Mouse (Mus musculus): ENCODE results near the gene C8a. TPM values are rescaled to one million over a fixed set of nuclear protein-coding genes. Genes with fewer than 3 reads are reported as not detected.

C8a gene
- polyA plus RNA-seq, 1 experiment from 2014 or later = not detected

- WGBS = 89% methylated on average over 3 of the region's 3 CpGs
Measured at GRCm38 (mm10) chr4:104781441-104781840, 94.8 kb downstream of the C8a start.

GRCm38 (mm10) chr4:104779460-104779859 lies 96.7 kb downstream of the C8a start:
- WGBS = 86% methylated on average over 5 of the region's 5 CpGs
- DNase-seq (ENCODE audit: low spot score) (no peak), ATAC-seq (replicated peaks; ENCODE audit: insufficient number of reproducible peaks, low FRiP score, low TSS enrichment, low read depth) (no peak)
- Histone ChIP-seq H3K4me1 (ENCODE audit: control insufficient read depth, insufficient read depth, low read length) (no peaks in the 10 kb centered on the region), H3K27ac (replicated peaks; ENCODE audit: low read depth, low read length) (no peak overlapping the region), H3K27me3 (ENCODE audit: control insufficient read depth, insufficient read depth, low read length) (no peaks in the 10 kb centered on the region), H3K4me3 (ENCODE audit: low read depth, low read length) (no peak overlapping the region), H3K9ac (replicated peaks; ENCODE audit: low read length) (no peak overlapping the region), H3K36me3 (replicated peaks; ENCODE audit: control insufficient read depth, insufficient read depth, low read depth, low read length) (no peaks in the 10 kb centered on the region), H3K4me2 (ENCODE audit: low read depth, low read length) (no peak overlapping the region), H3K9me3 (replicated peaks; ENCODE audit: control insufficient read depth, low read length) (no peaks in the 10 kb centered on the region)

More at GRCm38 (mm10) chr4:104781441-104781840, 94.8 kb downstream of the C8a start:
- Histone ChIP-seq H3K9ac (replicated peaks; ENCODE audit: low read length) (no peak overlapping the region), H3K4me3 (ENCODE audit: low read depth, low read length) (no peak overlapping the region), H3K9me3 (replicated peaks; ENCODE audit: control insufficient read depth, low read length) (no peaks in the 10 kb centered on the region), H3K36me3 (replicated peaks; ENCODE audit: control insufficient read depth, insufficient read depth, low read depth, low read length) (no peaks in the 10 kb centered on the region), H3K27ac (replicated peaks; ENCODE audit: low read depth, low read length) (no peak overlapping the region), H3K27me3 (ENCODE audit: control insufficient read depth, insufficient read depth, low read length) (no peaks in the 10 kb centered on the region), H3K4me1 (ENCODE audit: control insufficient read depth, insufficient read depth, low read length) (no peaks in the 10 kb centered on the region), H3K4me2 (ENCODE audit: low read depth, low read length) (no peak overlapping the region)
- DNase-seq (ENCODE audit: low spot score) (no peak), ATAC-seq (replicated peaks; ENCODE audit: insufficient number of reproducible peaks, low FRiP score, low TSS enrichment, low read depth) (no peak)

DNA sequence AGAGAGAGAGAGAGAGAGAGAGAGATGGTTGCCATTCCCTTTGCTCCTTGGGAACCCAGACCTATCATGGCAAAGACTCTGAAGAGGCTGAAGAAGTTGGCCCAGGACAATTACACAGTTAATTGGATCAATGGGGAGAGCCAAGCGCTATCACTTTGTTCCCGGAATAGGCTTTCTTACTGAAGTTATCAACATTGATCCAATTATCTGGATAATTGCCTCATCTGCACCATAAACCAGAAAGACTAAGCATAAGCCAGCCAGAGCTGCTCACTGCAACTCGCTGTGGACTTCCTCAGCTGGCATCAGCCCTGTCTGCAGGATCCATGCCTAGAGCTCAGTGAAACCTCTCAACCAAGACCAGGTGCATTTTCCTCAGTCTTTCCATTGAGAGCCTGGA lies 100.6 kb downstream of the C8a start:
- no peak for DNase-seq (ENCODE audit: low spot score)
- no peaks in the 10 kb centered on the region for H3K9me3 ChIP-seq (replicated peaks; ENCODE audit: control insufficient read depth, low read length)
- no peak overlapping the region for H3K4me3 ChIP-seq (ENCODE audit: low read depth, low read length)
- H3K27me3 ChIP-seq (ENCODE audit: control insufficient read depth, insufficient read depth, low read length) = no peaks in the 10 kb centered on the region
- no peak overlapping the region for H3K27ac ChIP-seq (replicated peaks; ENCODE audit: low read depth, low read length)
- H3K4me1 ChIP-seq (ENCODE audit: control insufficient read depth, insufficient read depth, low read length) = no peaks in the 10 kb centered on the region
- H3K9ac ChIP-seq (replicated peaks; ENCODE audit: low read length) = no peak overlapping the region
- 49% methylated on average over 3 of the region's 3 CpGs for WGBS
- no peak for ATAC-seq (replicated peaks; ENCODE audit: insufficient number of reproducible peaks, low FRiP score, low TSS enrichment, low read depth)
- no peaks in the 10 kb centered on the region for H3K36me3 ChIP-seq (replicated peaks; ENCODE audit: control insufficient read depth, insufficient read depth, low read depth, low read length)
- no peak overlapping the region for H3K4me2 ChIP-seq (ENCODE audit: low read depth, low read length)

DNA sequence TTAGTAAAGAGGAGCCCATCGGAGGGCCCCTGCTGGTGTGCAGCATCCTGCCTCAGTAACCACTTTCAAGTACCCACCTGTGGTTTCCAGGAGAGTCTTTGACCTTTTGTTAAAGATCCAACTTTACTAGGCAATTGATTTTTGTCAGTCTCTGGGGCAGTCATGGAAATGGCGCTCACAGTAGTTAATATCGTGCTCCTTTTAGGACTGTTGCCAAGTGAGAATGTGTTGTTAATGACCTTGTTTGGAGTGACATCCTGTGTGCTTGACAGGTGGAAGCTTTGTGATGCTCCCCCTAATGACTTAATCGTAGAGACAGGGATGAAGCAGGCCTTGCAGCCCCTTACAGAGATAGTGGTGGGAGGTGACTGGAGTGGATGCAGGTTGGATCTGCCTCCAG lies 105.9 kb downstream of the C8a start:
- Histone ChIP-seq H3K4me3 (ENCODE audit: low read depth, low read length) (no peak overlapping the region), H3K4me2 (ENCODE audit: low read depth, low read length) (no peak overlapping the region), H3K9ac (replicated peaks; ENCODE audit: low read length) (no peak overlapping the region), H3K27ac (replicated peaks; ENCODE audit: low read depth, low read length) (no peak overlapping the region), H3K36me3 (replicated peaks; ENCODE audit: control insufficient read depth, insufficient read depth, low read depth, low read length) (no peaks in the 10 kb centered on the region), H3K4me1 (ENCODE audit: control insufficient read depth, insufficient read depth, low read length) (no peaks in the 10 kb centered on the region), H3K27me3 (ENCODE audit: control insufficient read depth, insufficient read depth, low read length) (no peaks in the 10 kb centered on the region), H3K9me3 (replicated peaks; ENCODE audit: control insufficient read depth, low read length) (no peaks in the 10 kb centered on the region)
- ATAC-seq (replicated peaks; ENCODE audit: insufficient number of reproducible peaks, low FRiP score, low TSS enrichment, low read depth) (no peak), DNase-seq (ENCODE audit: low spot score) (no peak)
- 81% methylated on average over 4 of the region's 4 CpGs for WGBS

DNA sequence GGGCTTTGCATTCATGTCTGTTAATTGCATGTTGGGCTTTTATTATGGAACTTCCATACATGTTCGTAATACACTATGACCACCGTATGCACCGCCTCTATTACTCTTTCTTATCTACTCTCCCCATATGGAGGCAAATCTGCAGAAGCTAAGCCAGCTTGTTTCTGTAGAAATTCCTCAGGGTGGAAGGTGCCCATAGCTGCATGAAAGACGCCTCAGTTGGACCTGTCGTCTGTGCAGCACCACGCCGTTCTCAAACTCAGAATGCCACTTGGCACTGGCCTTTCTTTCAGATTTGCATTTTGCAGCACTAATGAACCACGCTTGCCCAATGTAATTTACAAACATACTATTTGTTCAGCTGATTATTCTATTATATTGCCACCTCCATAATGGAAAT lies 106.6 kb downstream of the C8a start:
- no peaks in the 10 kb centered on the region for H3K27me3 ChIP-seq (ENCODE audit: control insufficient read depth, insufficient read depth, low read length)
- H3K4me1 ChIP-seq (ENCODE audit: control insufficient read depth, insufficient read depth, low read length) = no peaks in the 10 kb centered on the region
- H3K4me2 ChIP-seq (ENCODE audit: low read depth, low read length) = no peak overlapping the region
- ATAC-seq (replicated peaks; ENCODE audit: insufficient number of reproducible peaks, low FRiP score, low TSS enrichment, low read depth) (no peak), DNase-seq (ENCODE audit: low spot score) (no peak)
- H3K9me3 ChIP-seq (replicated peaks; ENCODE audit: control insufficient read depth, low read length) = no peaks in the 10 kb centered on the region
- H3K36me3 ChIP-seq (replicated peaks; ENCODE audit: control insufficient read depth, insufficient read depth, low read depth, low read length) = no peaks in the 10 kb centered on the region
- WGBS = 91% methylated on average over 8 of the region's 8 CpGs
- no peak overlapping the region for H3K9ac ChIP-seq (replicated peaks; ENCODE audit: low read length)
- H3K4me3 ChIP-seq (ENCODE audit: low read depth, low read length) = no peak overlapping the region
- H3K27ac ChIP-seq (replicated peaks; ENCODE audit: low read depth, low read length) = no peak overlapping the region

DNA sequence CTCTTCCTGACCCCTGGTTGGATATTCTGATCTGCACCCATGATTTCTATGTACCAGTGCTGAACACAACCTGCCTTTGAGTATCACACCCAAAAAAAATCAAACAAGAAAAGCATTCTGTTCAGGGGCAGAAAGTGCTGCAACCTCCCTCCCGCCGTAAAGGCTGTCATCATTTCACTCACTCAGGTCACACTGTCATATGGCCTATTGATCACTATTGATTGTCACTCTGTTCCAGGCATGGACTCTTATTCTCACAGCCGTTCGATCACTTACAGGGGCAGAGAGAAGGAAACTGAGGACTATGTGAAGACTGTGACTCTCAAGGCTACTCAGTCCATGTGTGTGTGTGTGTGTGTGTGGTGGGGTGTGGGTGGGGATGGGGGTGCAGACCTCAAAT lies 108.0 kb downstream of the C8a start:
- H3K9me3 ChIP-seq (replicated peaks; ENCODE audit: control insufficient read depth, low read length) = no peaks in the 10 kb centered on the region
- H3K9ac ChIP-seq (replicated peaks; ENCODE audit: low read length) = no peak overlapping the region
- no peak overlapping the region for H3K4me2 ChIP-seq (ENCODE audit: low read depth, low read length)
- 81% methylated on average over 4 of the region's 4 CpGs for WGBS
- no peaks in the 10 kb centered on the region for H3K36me3 ChIP-seq (replicated peaks; ENCODE audit: control insufficient read depth, insufficient read depth, low read depth, low read length)
- H3K4me3 ChIP-seq (ENCODE audit: low read depth, low read length) = no peak overlapping the region
- H3K4me1 ChIP-seq (ENCODE audit: control insufficient read depth, insufficient read depth, low read length) = no peaks in the 10 kb centered on the region
- DNase-seq (ENCODE audit: low spot score) (no peak), ATAC-seq (replicated peaks; ENCODE audit: insufficient number of reproducible peaks, low FRiP score, low TSS enrichment, low read depth) (no peak)
- no peak overlapping the region for H3K27ac ChIP-seq (replicated peaks; ENCODE audit: low read depth, low read length)
- H3K27me3 ChIP-seq (ENCODE audit: control insufficient read depth, insufficient read depth, low read length) = no peaks in the 10 kb centered on the region

DNA sequence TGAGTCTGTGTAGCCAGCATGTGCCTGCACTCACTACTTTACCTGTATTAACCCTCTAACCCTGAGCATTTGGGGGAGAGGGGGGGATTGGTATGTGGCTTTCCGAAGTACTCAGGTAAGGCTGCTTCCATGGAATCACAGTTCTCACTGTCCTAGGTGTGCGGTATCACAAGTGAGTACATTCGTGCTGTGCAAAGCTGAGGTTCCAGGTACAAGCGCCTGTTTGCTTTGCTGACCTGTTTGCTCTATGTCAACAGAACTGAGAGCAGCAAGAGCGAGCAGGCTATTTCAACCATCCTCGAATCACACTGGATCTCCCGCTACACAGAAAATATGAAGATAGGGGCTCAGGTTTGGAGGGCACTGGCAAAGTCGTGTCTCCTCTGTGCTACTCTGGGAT lies 110.1 kb downstream of the C8a start, which contains the start of gene C8b:
TSS of gene C8b (plus strand) at position 253 of the 400 bp plus-strand sequence.
- no peaks in the 10 kb centered on the region for H3K27me3 ChIP-seq (ENCODE audit: control insufficient read depth, insufficient read depth, low read length)
- no peaks in the 10 kb centered on the region for H3K9me3 ChIP-seq (replicated peaks; ENCODE audit: control insufficient read depth, low read length)
- DNase-seq (ENCODE audit: low spot score) (no peak), ATAC-seq (replicated peaks; ENCODE audit: insufficient number of reproducible peaks, low FRiP score, low TSS enrichment, low read depth) (no peak)
- H3K27ac ChIP-seq (replicated peaks; ENCODE audit: low read depth, low read length) = no peak within 1 kb of the TSS
- no peak within 1 kb of the TSS for H3K9ac ChIP-seq (replicated peaks; ENCODE audit: low read length)
- WGBS = 88% methylated on average over 8 of the region's 8 CpGs
- no peaks in the 10 kb centered on the region for H3K36me3 ChIP-seq (replicated peaks; ENCODE audit: control insufficient read depth, insufficient read depth, low read depth, low read length)
- no peak within 1 kb of the TSS for H3K4me2 ChIP-seq (ENCODE audit: low read depth, low read length)
- H3K4me1 ChIP-seq (ENCODE audit: control insufficient read depth, insufficient read depth, low read length) = no peaks in the 10 kb centered on the region
- no peak within 1 kb of the TSS for H3K4me3 ChIP-seq (ENCODE audit: low read depth, low read length)
